Mouse (Mus musculus) left cerebral cortex, adult 8-10 months (tissue): ENCODE data around the gene Corin. TPM values are rescaled to one million over a fixed set of nuclear protein-coding genes. Genes with fewer than 3 reads are reported as not detected.
A peak's percentile ranks its signal among the peaks of the same experiment; 100 is the strongest.

Experiments used
- DNase-seq, 2 experiments: peaks; one replicate each; pipeline ENCODE4 v3.0.0; 2022; ENCODE audit warnings: low spot score in 2 of 2
- total RNA-seq, 4 experiments: library from RNA; stranded (reverse); gene quantifications; 2 replicates each; pipeline ENCODE4 v1.2.4; 2022

Corin gene
- total RNA-seq, 4 experiments from 2014 or later: 0.21 to 0.94 (median 0.40) TPM

- no peak for DNase-seq
Measured at GRCm38 (mm10) chr5:72443007-72443406, 61.3 kb downstream of the Corin start.

- DNase-seq: no peak
Measured at GRCm38 (mm10) chr5:72441181-72441580, 63.1 kb downstream of the Corin start.

GRCm38 (mm10) chr5:72435085-72435484, 69.2 kb downstream of the Corin start:
- DNase-seq: no peak

- DNase-seq: no peak
Measured at GRCm38 (mm10) chr5:72431856-72432255, 72.4 kb downstream of the Corin start.

GRCm38 (mm10) chr5:72427556-72427955, 76.7 kb downstream of the Corin start:
- no peak for DNase-seq

- DNase-seq: no peak
Measured at GRCm38 (mm10) chr5:72425342-72426010, 78.8 kb downstream of the Corin start.

- no peak for DNase-seq
Measured at GRCm38 (mm10) chr5:72411874-72412329, 92.4 kb downstream of the Corin start.

GRCm38 (mm10) chr5:72410841-72411240, 93.4 kb downstream of the Corin start:
- DNase-seq: no peak

GRCm38 (mm10) chr5:72403376-72403775, 100.9 kb downstream of the Corin start:
- no peak for DNase-seq

GRCm38 (mm10) chr5:72402913-72403312, 101.4 kb downstream of the Corin start:
- DNase-seq: no peak

- DNase-seq: no peak
Measured at GRCm38 (mm10) chr5:72401778-72402177, 102.5 kb downstream of the Corin start.

GRCm38 (mm10) chr5:72401251-72401650, 103.0 kb downstream of the Corin start:
- no peak for DNase-seq

GRCm38 (mm10) chr5:72382148-72382547, 122.1 kb downstream of the Corin start:
- no peak for DNase-seq

- no peak for DNase-seq
Measured at GRCm38 (mm10) chr5:72380616-72381015, 123.7 kb downstream of the Corin start.

GRCm38 (mm10) chr5:72368004-72368403, 136.3 kb downstream of the Corin start:
- DNase-seq: no peak

- DNase-seq: no peak
Measured at GRCm38 (mm10) chr5:72365801-72366200, 138.5 kb downstream of the Corin start.

- no peak for DNase-seq
Measured at GRCm38 (mm10) chr5:72363838-72364237, 140.4 kb downstream of the Corin start.

GRCm38 (mm10) chr5:72353746-72354145, 150.5 kb downstream of the Corin start:
- DNase-seq: no peak

GRCm38 (mm10) chr5:72350081-72350758, 154.1 kb downstream of the Corin start:
- no peak for DNase-seq

- no peak for DNase-seq
Measured at GRCm38 (mm10) chr5:72348591-72348990, 155.7 kb downstream of the Corin start.

GRCm38 (mm10) chr5:72335873-72336272, 168.4 kb downstream of the Corin start:
- no peak for DNase-seq

- DNase-seq: peak in 1 of 2 experiments; percentile 29
Measured at GRCm38 (mm10) chr5:72332901-72333300, 171.4 kb downstream of the Corin start.

- DNase-seq: no peak
Measured at GRCm38 (mm10) chr5:72331217-72331616, 173.1 kb downstream of the Corin start.
